Mouse (Mus musculus) ES-CJ7 (cell line): Measurements from ENCODE around the gene 2900092C05Rik.

ENCODE experiments used
- DNase-seq: peaks from one replicate; pipeline ENCODE4 v3.0.0; 2011; ENCODE audit warnings: low read depth, low spot score

Gene 2900092C05Rik

GRCm38 (mm10) chr7:12512217-12512616, at the start of gene 2900092C05Rik:
Gene 2900092C05Rik (plus strand): TSS chr7:12512517.
- no peak for DNase-seq

- DNase-seq, result peak; percentile 94
Measured at GRCm38 (mm10) chr7:12478158-12479008, 33.9 kb upstream of the 2900092C05Rik start, which contains the start of gene Zfp606. Gene Zfp606 (plus strand): TSS chr7:12478293.

GRCm38 (mm10) chr7:12479009-12479346, 33.3 kb upstream of the 2900092C05Rik start:
- peak; percentile 16 for DNase-seq

GRCm38 (mm10) chr7:12479525-12479924, 32.8 kb upstream of the 2900092C05Rik start:
- peak; percentile 12 for DNase-seq

- DNase-seq, result no peak
Measured at GRCm38 (mm10) chr7:12483771-12484170, 28.5 kb upstream of the 2900092C05Rik start.

- peak; percentile 68 for DNase-seq
Measured at GRCm38 (mm10) chr7:12485956-12486355, 26.4 kb upstream of the 2900092C05Rik start.

GRCm38 (mm10) chr7:12486691-12487090, 25.6 kb upstream of the 2900092C05Rik start:
- no peak for DNase-seq

- no peak for DNase-seq
Measured at GRCm38 (mm10) chr7:12510913-12511312, 1.4 kb upstream of the 2900092C05Rik start.
